Mouse (Mus musculus) heart, embryonic 14.5 days (tissue): ENCODE data around the gene Pnpla8. TPM values are rescaled to one million over a fixed set of nuclear protein-coding genes. Genes with fewer than 3 reads are reported as not detected.

Source experiments
- ATAC-seq: fragments of 200-750 bp; cut with Nextera tagmentation; 2 replicates; pipeline ENCODE4 v1.8.0; 2017; ENCODE audit warnings: low read depth, moderate TSS enrichment; ENCODE audit not compliant: insufficient number of reproducible peaks, insufficient read depth, low FRiP score
- H3K27ac ChIP-seq, 2 experiments: fragments of 200-500 bp in 1 of 2; fragments of 300-500 bp in 1 of 2; sonication (generic) in 1 of 2; replicated peaks in 1 of 2; 2 replicates each; pipeline ENCODE4 v1.5.1; 2012 to 2014; ENCODE audit warnings: low read depth in 2 of 2, low read length in 2 of 2, control low read depth in 1 of 2, mild to moderate bottlenecking in 1 of 2, mixed read lengths in 1 of 2; ENCODE audit not compliant: control insufficient read depth in 1 of 2, insufficient read depth in 1 of 2
- H3K27me3 ChIP-seq: fragments of 300-500 bp; sonication (generic); 2 replicates; pipeline ENCODE4 v1.6.1; 2014; ENCODE audit warnings: mild to moderate bottlenecking, low read length, control low read depth; ENCODE audit not compliant: control insufficient read depth, insufficient read depth
- H3K36me3 ChIP-seq: fragments of 300-500 bp; sonication (generic); 2 replicates; pipeline ENCODE4 v1.6.1; 2014; ENCODE audit warnings: mild to moderate bottlenecking, control low read depth, low read length, mixed read lengths; ENCODE audit not compliant: control insufficient read depth, insufficient read depth
- H3K4me1 ChIP-seq, 2 experiments: fragments of 200-500 bp in 1 of 2; fragments of 300-500 bp in 1 of 2; sonication (generic) in 1 of 2; 2 replicates each; pipeline ENCODE4 v1.6.1; 2012 to 2014; ENCODE audit warnings: low read length in 2 of 2, control low read depth in 1 of 2, mixed read lengths in 1 of 2; ENCODE audit not compliant: control insufficient read depth in 2 of 2, insufficient read depth in 2 of 2
- H3K4me2 ChIP-seq: fragments of 300-500 bp; sonication (generic); 2 replicates; pipeline ENCODE4 v1.6.1; 2014; ENCODE audit warnings: mild to moderate bottlenecking, low read length
- H3K4me3 ChIP-seq, 2 experiments: fragments of 200-500 bp in 1 of 2; fragments of 300-500 bp in 1 of 2; sonication (generic) in 1 of 2; 2 replicates each; pipeline ENCODE4 v1.5.1; 2012 to 2014; ENCODE audit warnings: low read length in 2 of 2, mild to moderate bottlenecking in 2 of 2, control low read depth in 1 of 2, low read depth in 1 of 2, moderate library complexity in 1 of 2; ENCODE audit not compliant: control insufficient read depth in 1 of 2, insufficient read depth in 1 of 2
- H3K9ac ChIP-seq: fragments of 300-500 bp; sonication (generic); 2 replicates; pipeline ENCODE4 v1.6.1; 2014; ENCODE audit warnings: mild to moderate bottlenecking, low read length
- H3K9me3 ChIP-seq: fragments of 300-500 bp; sonication (generic); 2 replicates; pipeline ENCODE4 v1.6.1; 2016; ENCODE audit warnings: low read length, control low read depth; ENCODE audit not compliant: control insufficient read depth
- WGBS: fragments of 180-500 bp; shearing (Covaris S2); extraction: QIAGEN DNeasy Blood & Tissue Kit; methylation state at CpG from one replicate; pipeline ENCODE4 v1.1.7; 2014; 5-methylcytosine and 5-hydroxymethylcytosine counted together
- polyA plus RNA-seq: library from polyadenylated mRNA; unstranded; fragments of >200 nt; fragmentation: Nextera tagmentation; extraction: Ambion mirVana; gene quantifications from 2 replicates; pipeline ENCODE4 v1.2.1, GENCODE M21; 2014

The Pnpla8 gene
- polyA plus RNA-seq, 1 experiment from 2014 or later = 73.8 TPM

DNA sequence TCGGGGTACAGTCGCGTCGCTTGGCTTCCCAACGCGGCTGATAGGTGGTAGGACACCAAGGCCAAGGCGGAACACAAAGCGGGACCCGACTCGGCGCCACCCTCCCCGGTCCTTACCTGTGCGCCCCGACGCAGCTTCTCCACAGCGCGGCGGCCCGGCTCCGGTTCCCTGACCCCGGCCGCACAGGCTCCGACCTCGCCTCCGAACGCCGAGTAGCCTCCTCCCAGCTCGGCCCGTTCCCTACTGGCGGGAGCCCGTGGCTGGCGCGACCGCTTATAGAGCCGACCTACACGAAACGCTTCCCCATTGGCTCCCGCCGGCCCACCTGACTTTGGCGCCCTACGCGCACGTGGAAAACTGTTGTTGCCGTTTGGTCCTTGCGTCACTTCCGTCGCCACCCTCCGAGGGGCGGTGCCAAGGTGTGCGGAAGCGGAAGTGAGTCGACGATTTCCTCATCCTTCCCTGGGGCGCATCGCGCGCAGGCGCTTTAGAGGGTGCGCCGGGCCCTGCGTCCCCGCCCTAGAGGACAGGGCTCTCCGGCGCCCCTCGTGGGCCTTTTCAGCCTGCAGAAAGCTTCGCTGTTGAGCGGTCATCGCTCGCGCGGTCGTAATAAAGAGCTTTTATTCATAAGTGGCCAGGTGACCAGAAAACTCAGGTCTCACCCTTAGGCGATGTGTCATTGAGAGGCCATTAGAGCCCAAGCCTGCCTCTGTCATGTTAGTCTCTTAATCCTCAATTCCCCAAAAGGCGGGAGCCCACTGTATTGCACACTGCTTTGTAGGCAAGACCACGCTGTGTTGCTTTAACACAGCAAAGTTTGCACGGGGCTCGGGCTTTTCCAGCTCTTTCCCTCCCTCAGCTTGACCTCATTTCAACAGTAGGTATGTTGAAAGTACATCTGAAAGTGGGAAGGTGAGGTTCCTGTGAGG is 11.1 kb upstream of the Pnpla8 start, which contains the start of gene Dnajb9:
Gene Dnajb9, minus strand, starts transcription at position 503 of the 929 bp plus-strand sequence.
- Histone ChIP-seq H3K4me2 (peak within 1 kb of the TSS; percentile 80), H3K27ac (peak within 1 kb of the TSS; percentile 79 to 85), H3K4me1 (peaks cover 0 to 5% of the 10 kb centered on the region in 2 experiments; a peak in 2 of 4 replicates), H3K9me3 (no peaks in the 10 kb centered on the region), H3K27me3 (no peaks in the 10 kb centered on the region), H3K9ac (peak within 1 kb of the TSS; percentile 93), H3K36me3 (peaks cover 8% of the 10 kb centered on the region), H3K4me3 (peak within 1 kb of the TSS; percentile 85 to 99)
- under 1% methylated on average over 75 of the region's 77 CpGs for WGBS
- ATAC-seq = peak; percentile 99

DNA sequence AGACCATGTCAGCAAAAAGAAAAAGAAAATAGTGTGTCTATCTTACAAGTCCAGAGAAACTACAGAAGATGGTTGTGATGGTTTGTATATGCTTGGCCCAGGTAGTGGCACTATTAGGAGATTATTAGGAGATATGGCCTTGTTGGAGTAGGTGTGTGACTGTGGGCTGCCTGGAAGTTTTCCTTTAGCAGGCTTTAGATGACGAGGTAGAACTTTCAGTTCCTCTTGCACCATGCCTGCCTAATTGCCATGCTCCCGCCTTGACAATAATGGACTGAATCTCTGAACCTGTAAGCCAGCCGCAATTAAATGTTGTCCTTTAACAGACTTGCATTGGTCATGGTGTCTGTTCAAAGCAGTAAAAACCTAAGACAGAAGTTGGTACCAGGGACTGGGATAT is 9.6 kb upstream of the Pnpla8 start:
- Histone ChIP-seq H3K9me3 (no peaks in the 10 kb centered on the region), H3K36me3 (no peaks in the 10 kb centered on the region), H3K4me1 (peaks cover 0 to 5% of the 10 kb centered on the region in 2 experiments; a peak in 2 of 4 replicates), H3K27ac (no peak overlapping the region), H3K4me3 (no peak overlapping the region), H3K9ac (no peak overlapping the region), H3K27me3 (no peaks in the 10 kb centered on the region), H3K4me2 (no peak overlapping the region)
- 91% methylated on average over 3 of the region's 3 CpGs for WGBS
- ATAC-seq = no peak

DNA sequence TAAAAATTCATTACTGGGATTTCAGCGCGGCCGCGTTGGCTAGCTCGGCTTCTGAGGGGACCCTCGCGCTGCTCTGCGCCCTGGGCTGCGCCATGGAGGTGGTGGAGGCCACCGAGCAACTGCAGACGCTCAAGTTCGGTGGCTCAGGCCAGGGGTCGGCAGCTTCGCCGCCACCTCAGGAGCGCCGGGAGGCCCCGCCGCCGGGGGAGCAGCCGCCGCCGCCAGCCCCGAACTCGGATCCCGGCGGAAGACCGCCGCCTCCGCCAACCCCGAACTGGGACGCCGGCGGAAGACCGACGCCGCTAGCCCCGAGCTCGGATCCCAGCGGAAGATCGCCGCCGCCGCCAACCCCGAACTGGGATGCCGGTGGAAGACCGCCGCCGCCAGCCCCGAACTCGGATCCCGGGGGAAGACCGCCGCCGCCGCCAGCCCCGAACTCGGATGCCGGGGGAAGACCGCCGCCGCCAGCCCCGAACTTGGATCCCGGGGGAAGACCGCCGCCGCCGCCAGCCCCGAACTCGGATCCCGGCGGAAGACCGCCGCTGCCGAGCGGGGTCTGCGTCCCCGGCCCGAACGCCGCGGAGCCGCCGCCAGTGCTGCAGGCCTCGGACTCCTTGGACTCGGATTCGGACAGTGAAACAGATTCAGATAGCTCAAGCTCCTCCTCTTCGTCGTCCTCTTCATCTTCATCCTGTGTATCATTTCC is 634 bp downstream of the Pnpla8 start:
- 2% methylated on average over 85 of the region's 89 CpGs for WGBS
- H3K27me3 ChIP-seq = no peaks in the 10 kb centered on the region
- H3K4me2 ChIP-seq = peak overlapping the region; percentile 90
- no peaks in the 10 kb centered on the region for H3K9me3 ChIP-seq
- H3K27ac ChIP-seq = no peak overlapping the region
- H3K4me1 ChIP-seq = no peaks in the 10 kb centered on the region
- H3K9ac ChIP-seq = peak overlapping the region; percentile 78
- H3K36me3 ChIP-seq = no peaks in the 10 kb centered on the region
- ATAC-seq = no peak
- H3K4me3 ChIP-seq = peak overlapping the region; percentile 69 to 71

DNA sequence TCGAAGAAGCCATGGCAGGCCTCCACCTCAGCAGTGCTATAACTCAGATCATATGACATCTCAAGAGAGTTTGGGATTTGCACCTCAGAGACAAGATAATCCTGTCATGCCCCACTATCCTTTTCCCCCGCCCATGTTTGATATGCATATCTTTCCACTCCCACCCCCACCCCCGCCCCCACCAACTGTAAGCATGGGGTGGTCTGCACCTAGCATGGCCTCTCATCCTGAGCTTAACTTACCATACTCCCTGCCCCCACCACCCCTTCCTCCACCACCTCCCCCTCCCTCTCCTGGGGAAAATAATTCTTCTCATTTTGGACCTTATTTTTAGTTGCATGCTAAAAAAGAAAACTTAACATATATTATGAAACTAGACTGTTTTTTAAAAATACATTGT is 1.9 kb downstream of the Pnpla8 start:
- Histone ChIP-seq H3K4me3 (no peak overlapping the region), H3K9me3 (no peaks in the 10 kb centered on the region), H3K4me1 (no peaks in the 10 kb centered on the region), H3K36me3 (no peaks in the 10 kb centered on the region), H3K27ac (no peak overlapping the region), H3K27me3 (no peaks in the 10 kb centered on the region), H3K4me2 (no peak overlapping the region), H3K9ac (no peak overlapping the region)
- 67% methylated on average over 3 of the region's 3 CpGs for WGBS
- ATAC-seq = no peak

DNA sequence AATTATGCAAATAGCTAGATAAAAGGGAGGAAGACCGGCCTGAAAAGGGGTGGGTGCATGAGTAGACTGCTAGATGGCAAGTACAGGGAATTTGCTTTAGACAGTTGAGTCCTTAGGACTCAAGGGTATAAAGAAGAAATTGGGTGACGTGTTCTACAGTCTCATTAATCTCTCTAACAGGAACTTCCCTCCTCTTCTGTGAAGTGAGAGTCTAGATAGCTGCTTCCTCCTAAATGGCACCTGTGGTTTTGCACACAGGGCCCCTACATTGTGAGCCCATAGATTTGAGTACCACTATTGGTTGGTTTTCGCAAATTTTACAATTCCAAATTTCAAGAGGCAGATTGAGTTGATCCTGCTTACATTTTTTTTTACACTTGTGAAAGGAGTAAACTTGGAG is 3.5 kb downstream of the Pnpla8 start:
- no peak overlapping the region for H3K9ac ChIP-seq
- no peak for ATAC-seq
- H3K9me3 ChIP-seq = no peaks in the 10 kb centered on the region
- no peaks in the 10 kb centered on the region for H3K27me3 ChIP-seq
- 65% methylated on average over 3 of the region's 3 CpGs for WGBS
- no peak overlapping the region for H3K4me2 ChIP-seq
- H3K4me1 ChIP-seq = no peaks in the 10 kb centered on the region
- H3K27ac ChIP-seq = no peak overlapping the region
- no peaks in the 10 kb centered on the region for H3K36me3 ChIP-seq
- H3K4me3 ChIP-seq = no peak overlapping the region

DNA sequence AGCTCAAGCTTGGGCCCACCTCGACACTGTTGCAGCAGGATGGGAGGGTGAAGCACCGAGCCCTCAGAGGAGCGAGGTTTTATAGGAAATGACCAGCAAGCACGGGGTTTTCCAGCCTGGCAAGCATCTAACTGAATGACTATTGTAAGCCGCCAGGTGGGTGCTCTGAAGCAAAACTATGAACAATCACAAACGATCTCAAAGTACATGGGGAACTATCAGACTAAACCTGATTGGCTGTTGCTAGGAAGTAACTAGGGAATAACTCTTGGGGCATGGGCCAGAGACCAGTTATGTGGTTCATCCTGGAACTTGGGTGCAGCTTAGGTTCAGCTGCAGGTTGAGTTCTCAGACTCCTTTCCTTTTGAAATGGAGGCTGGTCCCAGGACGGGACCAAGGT is 19.9 kb downstream of the Pnpla8 start:
- ATAC-seq = no peak
- Histone ChIP-seq H3K9me3 (no peaks in the 10 kb centered on the region), H3K27me3 (no peaks in the 10 kb centered on the region), H3K4me1 (no peaks in the 10 kb centered on the region), H3K9ac (no peak overlapping the region), H3K27ac (no peak overlapping the region), H3K36me3 (no peaks in the 10 kb centered on the region), H3K4me2 (no peak overlapping the region), H3K4me3 (no peak overlapping the region)
- WGBS = 70% methylated on average over 7 of the region's 7 CpGs

DNA sequence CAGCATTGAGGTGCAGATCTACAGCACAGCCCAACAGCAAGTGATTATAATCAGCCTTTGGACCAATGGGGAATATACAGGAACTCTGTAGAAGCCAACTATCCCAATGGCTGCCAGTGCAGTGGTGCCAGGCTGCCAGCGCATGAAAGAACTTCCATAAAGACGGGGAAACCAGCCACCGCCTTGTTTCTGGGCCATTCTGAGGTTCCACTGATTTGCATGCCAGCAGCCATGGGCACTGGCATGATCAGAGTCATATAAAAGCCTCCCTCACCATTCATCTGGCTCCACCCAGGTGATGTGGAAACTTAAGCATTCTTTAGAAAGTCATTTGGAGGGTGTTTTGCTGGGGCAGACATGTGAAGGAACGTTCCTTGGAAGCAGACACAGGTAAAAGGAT is 21.2 kb downstream of the Pnpla8 start:
- H3K27ac ChIP-seq = no peak overlapping the region
- H3K4me3 ChIP-seq = no peak overlapping the region
- no peak for ATAC-seq
- no peak overlapping the region for H3K9ac ChIP-seq
- no peak overlapping the region for H3K4me2 ChIP-seq
- H3K36me3 ChIP-seq = no peaks in the 10 kb centered on the region
- 93% methylated on average over 4 of the region's 4 CpGs for WGBS
- no peaks in the 10 kb centered on the region for H3K4me1 ChIP-seq
- H3K9me3 ChIP-seq = no peaks in the 10 kb centered on the region
- no peaks in the 10 kb centered on the region for H3K27me3 ChIP-seq
